Mouse (Mus musculus) activated CD4-positive, CD25-positive, alpha-beta regulatory T cell, adult 4 months (primary cell): ENCODE measurements around the gene Metrnl. TPM values are rescaled to one million over a fixed set of nuclear protein-coding genes. Genes with fewer than 3 reads are reported as not detected.

Experiments used
- ATAC-seq: one replicate; pipeline ENCODE4 v1.8.0; 2017
- polyA plus RNA-seq, 2 experiments: library from polyadenylated mRNA; unstranded; fragments of 100-300 nt; shearing (Covaris generic); gene quantifications; one replicate each; pipeline ENCODE4 v1.2.1; 2017

The Metrnl gene
- polyA plus RNA-seq, 2 experiments from 2014 or later, result 0.60 to 1.1 TPM

DNA sequence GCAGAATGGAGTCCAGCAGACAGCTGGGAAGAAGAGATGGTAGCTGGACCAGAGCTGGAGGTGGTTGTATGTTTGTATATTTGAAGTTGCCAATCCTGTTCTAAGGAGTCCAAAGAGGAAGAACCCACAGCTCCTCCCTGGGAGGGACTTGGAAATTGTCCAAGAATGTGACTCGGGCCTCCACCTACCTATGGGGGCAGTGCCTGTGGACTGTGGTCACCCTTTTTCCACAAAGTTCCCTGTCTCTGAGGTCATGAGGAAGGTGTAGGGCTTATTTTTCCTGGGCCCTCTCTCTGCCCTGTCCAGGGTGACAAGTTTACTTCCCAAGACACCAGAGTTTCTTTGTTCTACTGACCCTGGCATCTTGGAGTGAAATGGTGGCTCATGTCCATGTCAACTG is 39.6 kb downstream of the Metrnl start:
- ATAC-seq, result no peak

DNA sequence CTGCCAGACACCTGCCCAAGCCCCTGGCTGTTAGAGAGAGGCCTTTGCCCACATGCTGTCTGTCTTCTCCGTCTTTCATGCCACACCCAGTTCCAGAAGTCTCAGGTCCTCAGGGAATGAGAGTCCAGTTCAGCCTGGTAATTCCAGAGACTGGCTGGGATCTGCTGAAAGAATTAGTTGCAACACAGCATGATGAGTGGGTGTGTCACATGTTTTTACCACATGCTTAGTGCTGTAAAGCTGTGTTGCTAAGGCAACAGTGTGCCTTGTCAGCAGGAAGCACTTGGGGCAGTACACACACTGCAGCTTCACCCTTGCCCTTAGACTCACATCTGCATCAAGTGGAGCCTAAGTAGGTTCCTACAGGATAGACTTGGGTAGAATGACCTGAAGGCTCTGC is 40.1 kb downstream of the Metrnl start:
- ATAC-seq, result no peak

GRCm38 (mm10) chr11:121743113-121743512 is 41.8 kb downstream of the Metrnl start:
- ATAC-seq, result no peak

- no peak for ATAC-seq
These were observed 42.7 kb downstream of the Metrnl start for GRCm38 (mm10) chr11:121743915-121744628.

- no peak for ATAC-seq
These were observed 45.7 kb downstream of the Metrnl start for GRCm38 (mm10) chr11:121746941-121747494.

GRCm38 (mm10) chr11:121748003-121748684 is 46.8 kb downstream of the Metrnl start:
- no peak for ATAC-seq

Other genes starting within 250 kb of the Metrnl start
- 10 to 100 TPM; 24.3 to 26.2 TPM for gene Tbcd, start 249.6 kb upstream of the Metrnl start, polyA plus RNA-seq
- under 1 TPM; 0.70 to 0.97 TPM for gene Zfp750, start 182.2 kb upstream of the Metrnl start, polyA plus RNA-seq
- gene B3gntl1, start 28.4 kb upstream of the Metrnl start, polyA plus RNA-seq, result 10 to 100 TPM in 1 of 2 experiments, 1 to 10 TPM in 1; 8.4 to 11.3 TPM
- not detected for gene Ptchd3, start 128.7 kb downstream of the Metrnl start, polyA plus RNA-seq